In the genomic region with DNA sequence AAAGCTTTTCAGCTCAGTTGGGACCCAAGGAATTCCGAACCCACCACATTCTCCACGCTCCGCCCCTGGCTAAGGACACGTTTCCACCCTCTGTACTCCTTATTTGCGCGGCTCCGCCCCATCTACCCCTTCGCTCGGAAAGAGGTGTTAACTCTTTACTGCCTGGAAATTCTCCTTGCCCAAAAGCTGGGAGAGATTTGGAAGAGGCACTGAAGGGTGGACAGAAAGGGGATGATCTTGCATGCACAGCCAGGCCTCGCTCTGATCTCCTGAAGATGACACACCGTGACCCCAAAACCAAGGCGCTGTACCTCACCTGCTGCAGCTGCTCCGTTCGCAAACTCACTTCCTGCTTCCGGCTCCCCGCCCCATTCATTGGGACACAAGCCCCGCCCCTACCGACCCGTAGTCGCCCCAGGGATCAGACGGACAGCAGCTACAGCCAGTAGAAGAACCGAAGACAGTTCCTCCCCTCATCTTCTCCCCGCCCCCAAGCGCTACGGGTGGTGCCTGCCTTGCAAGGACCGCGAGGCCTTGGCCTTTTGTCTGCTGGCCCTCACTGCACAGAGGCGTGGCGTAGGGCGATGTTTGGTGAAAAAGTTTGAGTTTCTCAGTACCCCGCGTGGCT, we compare ENCODE assay signal across 1 mouse cellular context.
TF ChIP-seq lines count a peak whose summit lies in the region.

Gene Dpp3, minus strand, starts transcription at position 384 of the 628 bp plus-strand sequence.

TF ChIP-seq in CH12.LX, 34 proteins besides CTCF, POLR2A, EP300 and RAD21 (continued from another document):
- no peak for TF ChIP-seq SMC3 (IDR thresholded peaks at IDR 0.05; ENCODE audit: low read depth, low read length)
- TF ChIP-seq USF1 (IDR thresholded peaks at IDR 0.05; ENCODE audit: low read depth, low read length): no peak
- peak; percentile 69; the same call in 1 of the 2 replicates for TF ChIP-seq POLR2AphosphoS2 (IDR thresholded peaks at IDR 0.05; ENCODE audit: low read depth, low read length)
- TF ChIP-seq ZMIZ1 (IDR thresholded peaks at IDR 0.05; ENCODE audit: low read depth, low read length): peak; percentile 75
- no peak for TF ChIP-seq RCOR1 (conservative IDR thresholded peaks at IDR 0.05; ENCODE audit: low read depth, low read length)
- no peak for TF ChIP-seq ETS1 (conservative IDR thresholded peaks at IDR 0.05; ENCODE audit: low read depth, low read length)
- TF ChIP-seq E2F4 (IDR thresholded peaks at IDR 0.05; ENCODE audit: insufficient replicate concordance, low read depth, low read length): no peak
- no peak for TF ChIP-seq USF2 (conservative IDR thresholded peaks at IDR 0.05; ENCODE audit: low read depth, low read length)
- no peak for TF ChIP-seq PAX5 (IDR thresholded peaks at IDR 0.05; ENCODE audit: low read length)
- no peak for TF ChIP-seq GABPA (IDR thresholded peaks at IDR 0.05; ENCODE audit: insufficient replicate concordance, low read depth, low read length)
- TF ChIP-seq NRF1 (IDR thresholded peaks at IDR 0.05; ENCODE audit: low read depth, low read length): peak; percentile 45
- TF ChIP-seq ELF1 (IDR thresholded peaks at IDR 0.05; ENCODE audit: low read depth, low read length): peak; percentile 96
- TF ChIP-seq HCFC1 (IDR thresholded peaks at IDR 0.05; ENCODE audit: low read depth, low read length): peak; percentile 75
- no peak; the same call in none of the 2 replicates for TF ChIP-seq MYC (IDR thresholded peaks at IDR 0.05; ENCODE audit: low read depth, low read length)
- TF ChIP-seq ZNF384 (IDR thresholded peaks at IDR 0.05; ENCODE audit: low read depth, low read length): no peak
- TF ChIP-seq BHLHE40 (IDR thresholded peaks at IDR 0.05; ENCODE audit: low read depth, low read length): 0 out of 2 replicates have a peak, but pooled peaks have one; percentile 16
- no peak for TF ChIP-seq ZKSCAN1 (IDR thresholded peaks at IDR 0.05; ENCODE audit: borderline replicate concordance, low read depth, low read length)
- TF ChIP-seq CHD1 (IDR thresholded peaks at IDR 0.05; ENCODE audit: low read depth, low read length): no peak
TF ChIP-seq in CH12.LX: peak in this region for 14.
